Mouse (Mus musculus) neural tube, embryonic 11.5 days (tissue): Measurements from ENCODE around the gene Tfb2m. TPM values are rescaled to one million over a fixed set of nuclear protein-coding genes. Genes with fewer than 3 reads are reported as not detected.
A peak's percentile ranks its signal among the peaks of the same experiment; 100 is the strongest.

ENCODE experiments used
- ATAC-seq: fragments of 200-750 bp; cut with Nextera tagmentation; 2 replicates; pipeline ENCODE4 v1.8.0; 2017; ENCODE audit warnings: moderate number of reproducible peaks, mild to moderate bottlenecking, moderate TSS enrichment, moderate library complexity; ENCODE audit not compliant: insufficient read depth, low FRiP score, low TSS enrichment
- DNase-seq: peaks from one replicate; pipeline ENCODE4 v3.0.0-alpha.2; 2015; ENCODE audit warnings: low spot score
- H3K27ac ChIP-seq: fragments of 300-500 bp; sonication (generic); 2 replicates; pipeline ENCODE4 v1.5.1; 2014; ENCODE audit warnings: low read depth, mild to moderate bottlenecking, low read length
- H3K27me3 ChIP-seq: fragments of 300-500 bp; sonication (generic); 2 replicates; pipeline ENCODE4 v1.6.1; 2014; ENCODE audit warnings: mild to moderate bottlenecking, low read length, mixed read lengths; ENCODE audit not compliant: control insufficient read depth, insufficient read depth
- H3K36me3 ChIP-seq: fragments of 300-500 bp; sonication (generic); 2 replicates; pipeline ENCODE4 v1.6.1; 2014; ENCODE audit warnings: mild to moderate bottlenecking, low read length, moderate library complexity, mixed read lengths; ENCODE audit not compliant: control insufficient read depth, insufficient read depth
- H3K4me1 ChIP-seq: fragments of 300-500 bp; sonication (generic); 2 replicates; pipeline ENCODE4 v1.6.1; 2014; ENCODE audit warnings: low read length, mixed read lengths; ENCODE audit not compliant: control insufficient read depth, insufficient read depth
- H3K4me2 ChIP-seq: fragments of 300-500 bp; sonication (generic); 2 replicates; pipeline ENCODE4 v1.6.1; 2014; ENCODE audit warnings: low read depth, mild to moderate bottlenecking, moderate library complexity
- H3K4me3 ChIP-seq: fragments of 300-500 bp; sonication (generic); 2 replicates; pipeline ENCODE4 v1.5.1; 2014; ENCODE audit warnings: low read depth, low read length
- H3K9ac ChIP-seq: fragments of 300-500 bp; sonication (generic); 2 replicates; pipeline ENCODE4 v1.6.1; 2014; ENCODE audit warnings: mild to moderate bottlenecking, low read length
- H3K9me3 ChIP-seq: fragments of 300-500 bp; sonication (generic); 2 replicates; pipeline ENCODE4 v1.6.1; 2016; ENCODE audit warnings: low read length; ENCODE audit not compliant: control insufficient read depth
- WGBS: fragments of 180-500 bp; shearing (Covaris S2); extraction: QIAGEN DNeasy Blood & Tissue Kit; methylation state at CpG from one replicate; pipeline ENCODE4 v1.1.7; 2014; 5-methylcytosine and 5-hydroxymethylcytosine counted together
- polyA plus RNA-seq: library from polyadenylated mRNA; unstranded; fragments of >200 nt; fragmentation: Nextera tagmentation; extraction: Ambion mirVana; gene quantifications from 2 replicates; pipeline ENCODE4 v1.2.1, GENCODE M21; 2014

Gene Tfb2m
- polyA plus RNA-seq, 1 experiment from 2014 or later: 29.7 TPM

DNA sequence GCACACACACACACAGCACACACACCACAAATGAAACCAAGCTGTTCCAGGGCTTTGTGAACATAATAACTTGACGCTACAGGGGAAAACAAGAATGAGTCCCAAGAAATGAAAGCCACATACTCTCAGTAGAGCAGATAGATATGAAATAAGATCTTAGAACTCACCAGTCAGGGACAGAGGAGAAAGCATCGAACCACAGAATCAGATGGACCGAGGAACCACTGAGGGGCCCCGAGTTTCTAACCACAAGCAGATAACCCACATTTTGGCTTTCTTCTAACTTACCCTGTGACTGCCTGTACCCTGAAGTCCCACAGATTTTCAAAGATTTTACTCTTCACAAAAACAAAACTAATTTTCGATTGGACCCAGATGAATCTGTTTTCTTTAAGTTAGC lies 53.2 kb downstream of the Tfb2m start:
- no peaks in the 10 kb centered on the region for H3K9me3 ChIP-seq
- H3K4me2 ChIP-seq: no peak overlapping the region
- no peaks in the 10 kb centered on the region for H3K4me1 ChIP-seq
- H3K27ac ChIP-seq: no peak overlapping the region
- ATAC-seq (no peak), DNase-seq (no peak)
- no peak overlapping the region for H3K9ac ChIP-seq
- H3K36me3 ChIP-seq: no peaks in the 10 kb centered on the region
- H3K27me3 ChIP-seq: no peaks in the 10 kb centered on the region
- H3K4me3 ChIP-seq: no peak overlapping the region
- 89% methylated on average over 5 of the region's 5 CpGs for WGBS

DNA sequence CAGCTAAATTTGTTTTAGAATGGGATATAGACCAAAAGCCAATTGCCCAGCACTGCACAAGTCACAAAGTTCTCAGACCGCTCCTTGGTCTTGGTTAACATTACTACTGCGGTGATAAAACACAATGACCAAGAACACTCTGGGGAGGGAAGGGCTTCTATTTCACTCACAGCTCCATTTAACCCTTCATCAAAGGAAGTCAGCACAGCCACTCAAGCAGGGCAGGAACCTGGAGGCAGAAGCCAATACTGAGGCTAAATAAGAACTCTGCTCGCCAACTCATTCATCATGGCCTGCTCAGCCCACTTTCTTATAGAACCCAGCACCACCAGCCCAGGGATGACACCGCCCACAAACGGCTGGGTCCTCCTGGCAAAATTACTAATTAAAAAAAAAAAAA lies 57.5 kb downstream of the Tfb2m start:
- Histone ChIP-seq H3K36me3 (no peaks in the 10 kb centered on the region), H3K27me3 (no peaks in the 10 kb centered on the region), H3K9me3 (no peaks in the 10 kb centered on the region), H3K4me3 (no peak overlapping the region), H3K4me2 (no peak overlapping the region), H3K27ac (no peak overlapping the region), H3K4me1 (no peaks in the 10 kb centered on the region), H3K9ac (no peak overlapping the region)
- ATAC-seq (no peak), DNase-seq (no peak)
- WGBS: 83% methylated on average over 5 of the region's 5 CpGs

DNA sequence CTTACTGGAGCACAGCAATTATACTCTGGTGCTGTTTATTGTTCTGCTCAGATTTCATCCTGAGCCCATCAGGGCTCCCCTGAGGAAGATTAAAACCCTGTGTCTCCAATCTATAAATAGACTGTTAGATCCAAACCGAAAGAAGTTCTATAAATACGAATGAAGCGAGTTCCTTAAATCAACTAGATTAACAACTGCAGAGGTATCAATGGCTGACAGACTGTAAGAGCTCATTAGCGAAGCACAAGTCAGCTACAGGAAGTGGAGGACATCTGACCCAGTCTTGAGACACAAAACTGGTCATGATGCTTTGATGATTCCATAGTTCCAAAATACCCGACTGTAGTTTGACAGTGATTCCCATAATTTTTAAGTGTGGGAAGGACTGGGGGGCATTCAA lies 58.1 kb downstream of the Tfb2m start:
- Histone ChIP-seq H3K9me3 (no peaks in the 10 kb centered on the region), H3K27me3 (no peaks in the 10 kb centered on the region), H3K4me3 (no peak overlapping the region), H3K4me1 (no peaks in the 10 kb centered on the region), H3K9ac (no peak overlapping the region), H3K27ac (no peak overlapping the region), H3K36me3 (no peaks in the 10 kb centered on the region), H3K4me2 (no peak overlapping the region)
- DNase-seq: no peak
- 68% methylated on average over 5 of the region's 5 CpGs for WGBS
- no peak for ATAC-seq

DNA sequence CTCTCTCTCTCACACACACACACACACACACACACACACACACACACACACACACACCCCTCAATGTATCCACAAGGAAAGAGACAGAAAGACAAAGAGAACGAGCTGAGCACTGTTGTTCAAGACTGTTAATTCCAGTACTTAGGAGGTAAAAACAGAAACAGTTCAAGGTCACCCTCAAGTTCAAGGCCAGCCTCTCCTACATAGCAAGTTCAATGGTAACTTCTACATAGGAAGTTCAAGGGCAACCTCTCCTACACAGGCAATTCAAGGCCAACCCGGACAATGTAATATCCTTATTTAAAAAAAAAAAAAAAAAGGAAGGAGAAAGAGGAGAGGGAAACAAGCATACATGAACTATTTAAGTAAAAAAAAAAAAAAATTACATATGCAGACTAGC lies 58.8 kb downstream of the Tfb2m start:
- WGBS: 89% methylated on average over 2 of the region's 2 CpGs

DNA sequence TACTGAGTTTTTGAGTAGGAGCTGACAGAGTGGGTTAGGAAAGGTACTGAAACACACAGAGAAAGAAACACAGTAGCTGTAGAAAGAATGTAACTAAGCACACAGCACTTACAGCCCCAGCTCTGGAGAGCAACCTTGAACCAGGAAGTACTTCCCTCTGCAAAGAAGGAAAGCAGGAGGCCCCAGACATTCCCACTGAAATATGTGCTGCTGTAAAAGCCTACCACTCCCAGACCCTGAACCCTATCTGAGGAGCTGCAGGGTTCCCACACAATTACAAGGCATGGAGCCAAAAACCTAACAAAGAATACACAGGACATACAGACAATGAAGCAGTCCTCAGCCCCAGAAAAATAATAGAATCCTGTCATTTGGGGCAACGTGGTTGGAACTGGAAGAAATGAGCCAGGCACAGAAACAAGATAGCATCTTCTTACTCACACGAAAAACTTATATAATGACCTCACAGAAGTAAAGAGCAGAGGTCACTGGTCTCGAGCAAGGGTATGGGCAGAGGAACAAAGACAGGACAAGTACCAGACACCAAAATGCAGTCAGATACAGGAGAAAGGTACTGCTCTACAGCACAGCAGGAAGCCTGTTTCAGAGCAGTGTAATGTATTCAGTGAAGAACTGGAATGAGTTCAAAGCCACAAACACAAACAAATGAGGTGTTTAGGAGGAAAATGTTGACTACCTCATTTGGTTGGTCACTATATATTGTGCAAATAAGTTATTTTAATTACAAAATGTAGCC lies 60.1 kb downstream of the Tfb2m start:
- Histone ChIP-seq H3K27me3 (no peaks in the 10 kb centered on the region), H3K36me3 (no peaks in the 10 kb centered on the region), H3K4me3 (no peak overlapping the region), H3K4me1 (peaks cover 5% of the 10 kb centered on the region; the same call in 1 of the 2 replicates), H3K27ac (no peak overlapping the region), H3K9me3 (no peaks in the 10 kb centered on the region), H3K9ac (no peak overlapping the region), H3K4me2 (no peak overlapping the region)
- DNase-seq: no peak
- no peak for ATAC-seq
- WGBS: 46% methylated on average over 3 of the region's 3 CpGs

More for the DNA sequence above, 58.8 kb downstream of the Tfb2m start:
- H3K4me2 ChIP-seq: no peak overlapping the region
- ATAC-seq: no peak
- H3K4me1 ChIP-seq: no peaks in the 10 kb centered on the region
- H3K27ac ChIP-seq: no peak overlapping the region
- no peak for DNase-seq
- no peaks in the 10 kb centered on the region for H3K9me3 ChIP-seq
- H3K4me3 ChIP-seq: no peak overlapping the region
- H3K36me3 ChIP-seq: no peaks in the 10 kb centered on the region
- no peaks in the 10 kb centered on the region for H3K27me3 ChIP-seq
- H3K9ac ChIP-seq: no peak overlapping the region

DNA sequence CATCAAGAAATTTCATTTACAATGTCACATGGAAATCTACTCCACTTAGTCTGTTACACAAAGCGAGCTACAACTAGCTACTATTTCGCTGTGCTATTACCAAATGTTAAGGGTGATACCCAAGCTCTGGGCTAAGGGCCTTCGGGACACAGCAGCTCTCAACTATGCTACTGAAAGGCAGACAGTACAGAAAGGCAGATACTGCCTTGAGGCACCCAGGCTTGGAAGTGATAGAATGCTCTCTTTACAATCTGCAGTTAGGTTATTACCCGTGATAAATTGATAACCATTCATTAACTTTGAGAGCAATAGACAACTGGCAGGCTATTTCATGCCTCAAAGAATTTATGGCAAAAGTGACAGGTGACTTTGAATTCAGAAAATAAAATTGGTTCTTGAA lies 65.2 kb downstream of the Tfb2m start:
- H3K36me3 ChIP-seq: no peaks in the 10 kb centered on the region
- no peak for DNase-seq
- 53% methylated on average over 4 of the region's 4 CpGs for WGBS
- H3K27me3 ChIP-seq: no peaks in the 10 kb centered on the region
- ATAC-seq: peak; percentile 28; the same call in 1 of the 2 replicates
- no peak overlapping the region for H3K4me3 ChIP-seq
- H3K27ac ChIP-seq: no peak overlapping the region
- no peak overlapping the region for H3K9ac ChIP-seq
- no peaks in the 10 kb centered on the region for H3K9me3 ChIP-seq
- H3K4me1 ChIP-seq: peaks cover 5% of the 10 kb centered on the region; the same call in 1 of the 2 replicates
- no peak overlapping the region for H3K4me2 ChIP-seq

Other genes starting within 250 kb of the Tfb2m start
- 18.7 and 19.7 TPM in 2 replicates for gene Smyd3, start 28.2 kb downstream of the Tfb2m start, polyA plus RNA-seq
- 31.7 and 33.5 TPM in 2 replicates for gene Cnst, start 103 bp upstream of the Tfb2m start, polyA plus RNA-seq
- 113 and 114 TPM in 2 replicates for gene Sccpdh, start 121.9 kb upstream of the Tfb2m start, polyA plus RNA-seq
- not detected in 2 replicates for gene Kif28, start 199.0 kb upstream of the Tfb2m start, polyA plus RNA-seq